Mouse (Mus musculus): ENCODE measurements around the gene Hspb1. TPM values are rescaled to one million over a fixed set of nuclear protein-coding genes. Genes with fewer than 3 reads are reported as not detected.

The Hspb1 gene
- total RNA-seq, 2 experiments from 2014 or later: 4.2 to 6.1 TPM

Other genes with a start within 250 kb of the Hspb1 start
- 10 to 100 TPM; 74.9 to 77.7 TPM for gene Por, start 217.9 kb upstream of the Hspb1 start, total RNA-seq (2021)
- gene Tmem120a, start 143.5 kb upstream of the Hspb1 start, total RNA-seq (2021): 10 to 100 TPM; 20.9 to 21.9 TPM
- under 1 TPM; 0.55 to 0.87 TPM for gene Styxl1, start 109.5 kb upstream of the Hspb1 start, total RNA-seq (2021)
- gene Mdh2, start 109.4 kb upstream of the Hspb1 start, total RNA-seq (2021): 100 to 1,000 TPM; 469 to 476 TPM
- 10 to 100 TPM; 62.6 to 72.2 TPM for gene Srrm3, start 81.0 kb upstream of the Hspb1 start, total RNA-seq (2021)
- 1,000 to 10,000 TPM; 1,571 to 1,708 TPM for gene Ywhag, start 46.7 kb downstream of the Hspb1 start, total RNA-seq (2021)
- 1 to 10 TPM; 2.1 to 2.3 TPM for gene Ssc4d, start 86.6 kb downstream of the Hspb1 start, total RNA-seq (2021)
- not detected for gene Zp3, start 92.2 kb downstream of the Hspb1 start, total RNA-seq (2021)
- 10 to 100 TPM; 10.0 to 12.4 TPM for gene Dtx2, start 106.9 kb downstream of the Hspb1 start, total RNA-seq (2021)
- gene Upk3b, start 150.6 kb downstream of the Hspb1 start, total RNA-seq (2021): not detected
- gene Upk3bl, start 166.6 kb downstream of the Hspb1 start, total RNA-seq (2021): not detected
- gene Rasa4, start 196.0 kb downstream of the Hspb1 start, total RNA-seq (2021): 1 to 10 TPM; 4.3 to 8.5 TPM
- 10 to 100 TPM; 63.5 to 92.7 TPM for gene Polr2j, start 228.7 kb downstream of the Hspb1 start, total RNA-seq (2021)
- gene Lrwd1, start 248.2 kb downstream of the Hspb1 start, total RNA-seq (2021): 10 to 100 TPM; 15.9 to 16.5 TPM
- 10 to 100 TPM; 10.0 to 10.7 TPM for gene Alkbh4, start 248.2 kb downstream of the Hspb1 start, total RNA-seq (2021)

Data from layer of hippocampus, postnatal 10 days (tissue).